Mouse (Mus musculus): ENCODE measurements at regions not wholly inside any gene's neighbourhood (a gene's known extent, or its start where the extent isn't known, plus 50 kb on each side); places are given as distances from the start of the nearest gene placed in this dataset.

GRCm38 (mm10) chr9:34279906-34280305 lies 205.8 kb upstream of the Kirrel3 start:
- ChIA-PET POLR2A (interaction anchor here in 1 of 4 experiments (0.6 kb wide), 1 partner anchor 149 kb away, joined by 9 read pairs; no protein-coding TSS in a partner anchor), CTCF (no interaction called here)

- CTCF ChIA-PET = no interaction called here
- POLR2A ChIA-PET = no interaction called here
These were observed 205.1 kb upstream of the Kirrel3 start for GRCm38 (mm10) chr9:34280311-34281208.

GRCm38 (mm10) chr9:34323571-34323970 lies 162.1 kb upstream of the Kirrel3 start:
- ChIA-PET CTCF (no interaction called here), POLR2A (no interaction called here)

GRCm38 (mm10) chr9:34328723-34329122 lies 157.0 kb upstream of the Kirrel3 start:
- POLR2A ChIA-PET = no interaction called here
- CTCF ChIA-PET = no interaction called here

- ChIA-PET CTCF (no interaction called here), POLR2A (interaction anchor here in 1 of 4 experiments (0.7 kb wide), 1 partner anchor 663 kb away, joined by 3 read pairs; no protein-coding TSS in a partner anchor)
These were observed 151.6 kb upstream of the Kirrel3 start for GRCm38 (mm10) chr9:34334112-34334511.

- ChIA-PET POLR2A (no interaction called here), CTCF (no interaction called here)
These were observed 150.9 kb upstream of the Kirrel3 start for GRCm38 (mm10) chr9:34334555-34335468.

- ChIA-PET POLR2A (no interaction called here), CTCF (interaction anchor here in 1 of 4 experiments (0.5 kb wide), 1 partner anchor 1119 kb away, joined by 10 read pairs; no protein-coding TSS in a partner anchor)
These were observed 137.3 kb upstream of the Kirrel3 start for GRCm38 (mm10) chr9:34348442-34348841.

GRCm38 (mm10) chr9:34349997-34350396 lies 135.7 kb upstream of the Kirrel3 start:
- CTCF ChIA-PET = no interaction called here
- POLR2A ChIA-PET = no interaction called here

- ChIA-PET POLR2A (no interaction called here), CTCF (no interaction called here)
These were observed 131.9 kb upstream of the Kirrel3 start for GRCm38 (mm10) chr9:34353744-34354143.

- ChIA-PET POLR2A (no interaction called here), CTCF (no interaction called here)
These were observed 130.9 kb upstream of the Kirrel3 start for GRCm38 (mm10) chr9:34354723-34355316.

GRCm38 (mm10) chr9:34370686-34371398 lies 114.9 kb upstream of the Kirrel3 start:
- CTCF ChIA-PET = no interaction called here
- POLR2A ChIA-PET = no interaction called here

GRCm38 (mm10) chr9:34375187-34375586 lies 110.5 kb upstream of the Kirrel3 start:
- CTCF ChIA-PET = interaction anchor here in 1 of 4 experiments (1.2 kb wide), 1 partner anchor 487 kb away, joined by 3 read pairs; no protein-coding TSS in a partner anchor
- POLR2A ChIA-PET = no interaction called here

GRCm38 (mm10) chr9:34380008-34380407 lies 105.7 kb upstream of the Kirrel3 start:
- CTCF ChIA-PET = no interaction called here

GRCm38 (mm10) chr9:34381601-34382000 lies 104.1 kb upstream of the Kirrel3 start:
- CTCF ChIA-PET = no interaction called here
- POLR2A ChIA-PET = interaction anchor here in 1 of 4 experiments (0.6 kb wide), 1 partner anchor 484 kb away, joined by 7 read pairs; no protein-coding TSS in a partner anchor

More at GRCm38 (mm10) chr9:34380008-34380407, 105.7 kb upstream of the Kirrel3 start:
- POLR2A ChIA-PET = no interaction called here

- ChIA-PET CTCF (no interaction called here), POLR2A (interaction anchor here in 1 of 4 experiments (0.6 kb wide), 1 partner anchor 485 kb away, joined by 7 read pairs; no protein-coding TSS in a partner anchor)
These were observed 103.5 kb upstream of the Kirrel3 start for GRCm38 (mm10) chr9:34382208-34382607.

- ChIA-PET POLR2A (no interaction called here), CTCF (no interaction called here)
These were observed 99.6 kb upstream of the Kirrel3 start for GRCm38 (mm10) chr9:34386071-34386470.

GRCm38 (mm10) chr9:34393042-34393441 lies 92.7 kb upstream of the Kirrel3 start:
- ChIA-PET POLR2A (no interaction called here), CTCF (no interaction called here)

- ChIA-PET POLR2A (no interaction called here), CTCF (no interaction called here)
These were observed 89.6 kb upstream of the Kirrel3 start for GRCm38 (mm10) chr9:34395839-34396804.
